Mouse (Mus musculus) intestine, embryonic 16.5 days (tissue): ENCODE data around the gene Klhl3. TPM values are rescaled to one million over a fixed set of nuclear protein-coding genes. Genes with fewer than 3 reads are reported as not detected.

Experiments used
- ATAC-seq: fragments of 200-750 bp; cut with Nextera tagmentation; 2 replicates; pipeline ENCODE4 v1.8.0; 2017; ENCODE audit warnings: moderate TSS enrichment, moderate library complexity
- H3K27ac ChIP-seq: fragments of 300-500 bp; sonication (generic); 2 replicates; pipeline ENCODE4 v1.5.1; 2014; ENCODE audit warnings: mild to moderate bottlenecking, low read length
- H3K27me3 ChIP-seq: fragments of 300-500 bp; sonication (generic); replicated peaks from 2 replicates; pipeline ENCODE4 v1.6.1; 2014; ENCODE audit warnings: low read length, control low read depth, mixed read lengths; ENCODE audit not compliant: control insufficient read depth, insufficient read depth
- H3K36me3 ChIP-seq: fragments of 300-500 bp; sonication (generic); 2 replicates; pipeline ENCODE4 v1.6.1; 2014; ENCODE audit warnings: low read length, control low read depth; ENCODE audit not compliant: control insufficient read depth, insufficient read depth
- H3K4me1 ChIP-seq: fragments of 300-500 bp; sonication (generic); 2 replicates; pipeline ENCODE4 v1.6.1; 2014; ENCODE audit warnings: low read length, control low read depth, mixed read lengths; ENCODE audit not compliant: control insufficient read depth, insufficient read depth
- H3K4me2 ChIP-seq: fragments of 300-500 bp; sonication (generic); 2 replicates; pipeline ENCODE4 v1.6.1; 2014; ENCODE audit warnings: low read depth, low read length, control low read depth
- H3K4me3 ChIP-seq: fragments of 300-500 bp; sonication (generic); 2 replicates; pipeline ENCODE4 v1.5.1; 2014; ENCODE audit warnings: mild to moderate bottlenecking, low read length
- H3K9ac ChIP-seq: fragments of 300-500 bp; sonication (generic); 2 replicates; pipeline ENCODE4 v1.6.1; 2014; ENCODE audit warnings: low read depth, low read length
- H3K9me3 ChIP-seq: fragments of 300-500 bp; sonication (generic); 2 replicates; pipeline ENCODE4 v1.6.1; 2016; ENCODE audit warnings: low read length, control low read depth; ENCODE audit not compliant: control insufficient read depth
- WGBS: fragments of 180-500 bp; shearing (Covaris S2); extraction: QIAGEN DNeasy Blood & Tissue Kit; methylation state at CpG from one replicate; pipeline ENCODE4 v1.1.7; 2014; 5-methylcytosine and 5-hydroxymethylcytosine counted together
- polyA plus RNA-seq: library from polyadenylated mRNA; unstranded; fragments of >200 nt; fragmentation: Nextera tagmentation; extraction: Ambion mirVana; gene quantifications from 2 replicates; pipeline ENCODE4 v1.2.1, GENCODE M21; 2015

The Klhl3 gene
- polyA plus RNA-seq, 1 experiment from 2014 or later: 2.4 TPM

DNA sequence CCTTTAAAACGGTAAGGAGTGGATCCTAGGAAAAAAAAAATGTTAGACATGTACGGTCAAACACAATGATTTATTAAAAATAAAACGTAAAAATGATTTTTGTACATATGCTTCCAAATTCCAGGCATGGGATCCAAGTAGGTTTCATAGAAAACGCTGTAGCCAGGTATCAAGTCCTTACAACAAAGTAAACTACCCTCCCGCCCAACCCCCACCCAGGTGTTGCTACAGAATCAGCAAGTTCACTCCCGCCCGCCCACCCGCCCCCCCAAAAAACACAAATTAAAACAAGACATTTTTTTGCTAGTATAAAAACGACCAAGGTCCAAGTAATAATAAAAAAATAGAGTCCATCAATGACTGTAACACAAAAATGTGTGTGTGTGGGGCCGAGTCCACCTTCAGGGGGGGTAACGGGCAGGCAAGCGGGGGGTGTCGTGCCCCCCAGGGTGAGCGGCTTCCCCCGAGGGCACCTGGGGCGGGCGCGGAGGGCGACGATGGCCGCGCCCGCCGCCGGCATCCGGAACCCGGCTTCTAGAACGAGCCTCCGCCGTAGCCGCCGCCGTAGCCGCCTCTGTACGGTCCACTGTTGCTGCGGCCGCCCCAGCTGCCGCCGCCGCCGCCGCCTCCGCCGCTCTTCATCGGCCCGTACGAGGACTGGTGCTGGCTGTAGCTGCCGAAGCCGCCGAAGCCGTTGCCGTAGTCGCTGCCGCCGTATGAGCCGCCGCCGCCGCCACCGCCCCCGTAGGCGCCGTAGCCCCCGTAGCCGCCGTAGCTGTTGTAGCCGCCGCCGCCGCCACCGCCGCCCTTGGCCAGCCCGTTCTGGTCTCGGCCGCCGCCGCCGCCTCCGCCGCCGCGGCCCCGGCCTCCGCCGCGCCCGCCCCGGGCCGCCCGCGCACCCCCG, 13.7 kb upstream of the Klhl3 start:
- H3K4me1 ChIP-seq: peaks cover 18% of the 10 kb centered on the region
- WGBS: 1% methylated on average over 76 of the region's 92 CpGs
- no peaks in the 10 kb centered on the region for H3K36me3 ChIP-seq

DNA sequence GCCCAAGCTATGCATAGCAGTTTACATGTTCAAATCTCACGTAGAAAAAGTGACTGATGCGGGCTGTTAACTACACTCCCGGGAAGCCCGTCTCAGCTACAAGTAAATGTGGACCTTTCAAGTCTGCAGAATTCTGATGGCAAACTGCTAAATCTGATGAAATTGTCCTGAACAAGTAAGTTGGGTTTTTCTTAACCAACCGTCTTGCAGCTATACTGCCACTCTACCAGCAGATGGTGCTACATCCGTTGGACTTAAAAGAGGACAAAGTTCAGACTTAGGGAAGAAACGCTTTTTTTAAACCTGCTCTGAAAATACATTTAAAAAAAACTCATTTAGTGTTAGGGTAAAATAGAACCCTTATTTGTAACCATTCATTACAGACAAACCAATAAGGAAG, 12.7 kb upstream of the Klhl3 start:
- no peak for ATAC-seq
- Histone ChIP-seq H3K9ac (peak overlapping the region; percentile 50), H3K4me1 (peaks cover 18% of the 10 kb centered on the region)

More for the DNA sequence above, 13.7 kb upstream of the Klhl3 start:
- ATAC-seq: no peak
- no peaks in the 10 kb centered on the region for H3K9me3 ChIP-seq
- H3K4me2 ChIP-seq: peak overlapping the region; percentile 68
- H3K4me3 ChIP-seq: peak overlapping the region; percentile 98
- peak overlapping the region; percentile 98 for H3K27ac ChIP-seq
- no peaks in the 10 kb centered on the region for H3K27me3 ChIP-seq
- H3K9ac ChIP-seq: peak overlapping the region; percentile 99

DNA sequence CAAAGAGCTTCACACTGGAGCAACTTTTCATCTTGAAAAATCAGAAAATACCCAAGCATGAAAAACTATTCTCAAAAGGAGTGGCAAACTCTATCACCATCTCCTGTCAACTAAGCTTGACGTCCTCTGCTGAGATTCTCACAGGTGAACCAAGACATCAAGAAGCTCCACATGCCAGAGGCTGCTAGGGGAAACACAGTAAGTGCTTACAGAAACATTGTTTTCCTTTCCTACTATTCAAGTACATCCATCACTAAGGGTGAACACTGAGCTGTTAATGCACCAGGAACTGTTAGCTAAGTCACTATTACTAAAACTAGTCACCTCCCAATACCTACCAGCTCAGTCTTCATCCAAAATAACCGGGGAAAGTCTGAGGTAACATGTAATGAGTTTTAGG, 11.6 kb upstream of the Klhl3 start:
- Histone ChIP-seq H3K36me3 (no peaks in the 10 kb centered on the region), H3K27me3 (no peaks in the 10 kb centered on the region), H3K9ac (no peak overlapping the region), H3K4me1 (peaks cover 15% of the 10 kb centered on the region), H3K4me3 (no peak overlapping the region), H3K4me2 (no peak overlapping the region), H3K27ac (no peak overlapping the region), H3K9me3 (no peaks in the 10 kb centered on the region)
- 44% methylated on average over 2 of the region's 2 CpGs for WGBS
- no peak for ATAC-seq

More for the DNA sequence above, 12.7 kb upstream of the Klhl3 start:
- H3K4me3 ChIP-seq: peak overlapping the region; percentile 44
- no peaks in the 10 kb centered on the region for H3K36me3 ChIP-seq
- no peak overlapping the region for H3K27ac ChIP-seq
- peak overlapping the region; percentile 59 for H3K4me2 ChIP-seq
- WGBS: 21% methylated on average over 7 of the region's 7 CpGs
- H3K27me3 ChIP-seq: no peaks in the 10 kb centered on the region
- no peaks in the 10 kb centered on the region for H3K9me3 ChIP-seq

- Histone ChIP-seq H3K4me2 (no peak overlapping the region; the same call in 1 of the 2 replicates), H3K27me3 (no peaks in the 10 kb centered on the region), H3K4me3 (no peak overlapping the region), H3K36me3 (no peaks in the 10 kb centered on the region), H3K27ac (no peak overlapping the region), H3K9me3 (no peaks in the 10 kb centered on the region), H3K9ac (no peak overlapping the region), H3K4me1 (peaks cover 13% of the 10 kb centered on the region)
- ATAC-seq: no peak
- 87% methylated on average over 3 of the region's 3 CpGs for WGBS
These were observed 10.9 kb upstream of the Klhl3 start for GRCm38 (mm10) chr13:58124278-58124677.

GRCm38 (mm10) chr13:58123381-58123780, 10.0 kb upstream of the Klhl3 start:
- no peak overlapping the region for H3K4me2 ChIP-seq

DNA sequence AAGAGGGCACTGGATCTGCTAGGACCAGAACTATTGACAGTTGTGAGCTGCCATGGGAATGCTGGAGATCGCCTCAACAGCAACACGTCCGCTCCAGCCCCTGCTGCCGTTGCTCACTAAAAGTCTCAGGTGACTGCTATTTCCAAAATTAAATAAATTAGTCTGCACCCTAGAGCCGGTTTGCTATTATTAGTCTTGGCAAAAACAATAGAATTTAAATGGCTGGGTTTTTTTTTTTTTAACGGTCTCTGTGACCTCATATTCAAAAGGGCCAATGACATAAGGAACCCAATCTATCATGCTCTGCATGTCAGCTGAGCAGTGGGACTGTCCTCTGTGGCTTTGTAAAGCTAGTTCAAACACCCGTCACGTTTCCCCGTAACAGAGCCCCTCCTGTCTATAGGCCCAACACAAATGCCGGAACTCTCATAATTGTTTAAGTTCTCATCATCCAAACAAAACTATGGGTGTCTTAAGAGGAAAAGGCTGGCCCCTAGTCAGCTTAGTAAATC, 9.4 kb upstream of the Klhl3 start:
- H3K27me3 ChIP-seq: no peaks in the 10 kb centered on the region
- WGBS: 42% methylated on average over 10 of the region's 10 CpGs
- no peaks in the 10 kb centered on the region for H3K9me3 ChIP-seq
- H3K4me2 ChIP-seq: no peak overlapping the region
- H3K9ac ChIP-seq: no peak overlapping the region
- H3K27ac ChIP-seq: no peak overlapping the region
- ATAC-seq: no peak
- no peak overlapping the region for H3K4me3 ChIP-seq
- no peaks in the 10 kb centered on the region for H3K36me3 ChIP-seq
- H3K4me1 ChIP-seq: peaks cover 13% of the 10 kb centered on the region

More at GRCm38 (mm10) chr13:58123381-58123780, 10.0 kb upstream of the Klhl3 start:
- WGBS: 36% methylated on average over 8 of the region's 8 CpGs
- no peaks in the 10 kb centered on the region for H3K27me3 ChIP-seq
- ATAC-seq: peak; percentile 10; the same call in 1 of the 2 replicates
- H3K9me3 ChIP-seq: no peaks in the 10 kb centered on the region
- no peak overlapping the region for H3K27ac ChIP-seq
- no peak overlapping the region for H3K4me3 ChIP-seq
- H3K36me3 ChIP-seq: no peaks in the 10 kb centered on the region
- no peak overlapping the region for H3K9ac ChIP-seq
- H3K4me1 ChIP-seq: peaks cover 13% of the 10 kb centered on the region

- no peaks in the 10 kb centered on the region for H3K9me3 ChIP-seq
- ATAC-seq: no peak
- WGBS: 63% methylated on average over 8 of the region's 8 CpGs
These were observed 4.1 kb upstream of the Klhl3 start for GRCm38 (mm10) chr13:58117318-58118017.

DNA sequence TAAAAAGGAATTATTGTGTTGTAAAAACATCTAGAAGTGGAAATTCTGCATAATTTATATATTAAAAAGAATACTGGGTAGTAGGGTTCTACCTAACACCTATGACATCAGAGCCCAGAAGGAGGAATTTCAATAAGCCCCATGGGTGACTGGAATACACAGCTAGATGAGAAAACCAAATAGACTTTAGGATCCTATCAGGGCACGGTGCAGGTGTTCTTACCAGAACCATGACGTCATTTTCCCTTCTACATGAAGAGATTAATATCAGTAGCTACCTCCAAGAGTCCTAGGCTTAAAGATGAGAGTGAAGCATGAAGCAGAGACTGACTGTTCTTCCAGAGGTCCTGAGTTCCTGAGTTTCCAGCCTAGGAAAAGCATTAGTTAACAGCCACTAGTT, 3.4 kb upstream of the Klhl3 start:
- H3K4me1 ChIP-seq: peaks cover 9% of the 10 kb centered on the region
- no peaks in the 10 kb centered on the region for H3K36me3 ChIP-seq
- H3K4me3 ChIP-seq: no peak overlapping the region
- H3K4me2 ChIP-seq: no peak overlapping the region
- no peak for ATAC-seq
- H3K27me3 ChIP-seq: no peaks in the 10 kb centered on the region
- H3K9ac ChIP-seq: no peak overlapping the region
- no peak overlapping the region for H3K27ac ChIP-seq
- 76% methylated on average over 2 of the region's 2 CpGs for WGBS
- no peaks in the 10 kb centered on the region for H3K9me3 ChIP-seq

More at GRCm38 (mm10) chr13:58117318-58118017, 4.1 kb upstream of the Klhl3 start:
- H3K27me3 ChIP-seq: no peaks in the 10 kb centered on the region
- H3K4me2 ChIP-seq: no peak overlapping the region
- no peak overlapping the region for H3K4me3 ChIP-seq
- H3K4me1 ChIP-seq: peaks cover 9% of the 10 kb centered on the region
- no peak overlapping the region for H3K27ac ChIP-seq
- no peaks in the 10 kb centered on the region for H3K36me3 ChIP-seq
- H3K9ac ChIP-seq: no peak overlapping the region

- H3K9ac ChIP-seq: no peak overlapping the region
- no peak overlapping the region for H3K4me2 ChIP-seq
- no peak overlapping the region for H3K4me3 ChIP-seq
- H3K4me1 ChIP-seq: peaks cover 9% of the 10 kb centered on the region
- no peak overlapping the region for H3K27ac ChIP-seq
- H3K27me3 ChIP-seq: no peaks in the 10 kb centered on the region
- no peaks in the 10 kb centered on the region for H3K9me3 ChIP-seq
- WGBS: 24% methylated on average over 13 of the region's 13 CpGs
- ATAC-seq: peak; percentile 79
- no peaks in the 10 kb centered on the region for H3K36me3 ChIP-seq
These were observed 1.8 kb upstream of the Klhl3 start for GRCm38 (mm10) chr13:58115227-58115626.
